Mouse (Mus musculus) heart, adult 2 months (tissue): ENCODE measurements at regions not wholly inside any gene's neighbourhood (a gene's known extent, or its start where the extent isn't known, plus 50 kb on each side); places are given as distances from the start of the nearest gene placed in this dataset.

Experiments used
- DNase-seq, 2 experiments: peaks; one replicate each; pipeline ENCODE4 v3.0.0; 2021
- H3K27ac ChIP-seq: fragments of 200-600 bp; 2 replicates; pipeline ENCODE4 v1.8.1; 2022
- H3K27me3 ChIP-seq: fragments of 200-500 bp; 2 replicates; pipeline ENCODE4 v1.6.1; 2012; ENCODE audit warnings: mild to moderate bottlenecking, low read length, inconsistent platforms, mixed read lengths; ENCODE audit not compliant: control insufficient read depth, insufficient read depth
- H3K36me3 ChIP-seq: fragments of 200-500 bp; 2 replicates; pipeline ENCODE4 v1.6.1; 2012; ENCODE audit warnings: low read length, inconsistent platforms; ENCODE audit not compliant: control insufficient read depth, insufficient read depth
- H3K4me1 ChIP-seq: fragments of 200-500 bp; 2 replicates; pipeline ENCODE4 v1.6.1; 2011; ENCODE audit warnings: low read length; ENCODE audit not compliant: control insufficient read depth, insufficient read depth
- H3K4me3 ChIP-seq: fragments of 200-600 bp; 2 replicates; pipeline ENCODE4 v1.8.1; 2022
- H3K79me2 ChIP-seq: fragments of 200-500 bp; replicated peaks from 2 replicates; pipeline ENCODE4 v1.6.1; 2012; ENCODE audit warnings: mild to moderate bottlenecking, inconsistent platforms, low read length, moderate library complexity, mixed read lengths; ENCODE audit not compliant: control insufficient read depth, insufficient read depth
- H3K9ac ChIP-seq: fragments of 200-500 bp; 2 replicates; pipeline ENCODE4 v1.6.1; 2012; ENCODE audit warnings: low read depth, mild to moderate bottlenecking, control low read depth, inconsistent platforms, low read length, mixed read lengths
- CTCF ChIP-seq: fragments of 200-600 bp; IDR thresholded peaks from 2 replicates; pipeline ENCODE4 v1.8.1; 2022; ENCODE audit warnings: antibody characterized with exemption, mild to moderate bottlenecking, moderate library complexity
- EP300 ChIP-seq: fragments of 200-500 bp; IDR thresholded peaks from 2 replicates; pipeline ENCODE4 v1.6.1; 2011; ENCODE audit warnings: low read depth, low read length, control low read depth; ENCODE audit not compliant: insufficient read depth
- POLR2A ChIP-seq: fragments of 200-500 bp; IDR thresholded peaks from 2 replicates; pipeline ENCODE4 v1.6.1; 2011; ENCODE audit warnings: mild to moderate bottlenecking, low read depth, low read length, control low read depth; ENCODE audit not compliant: insufficient read depth
- WGBS: fragments of 180-500 bp; shearing (Covaris S2); methylation state at CpG from one replicate; pipeline ENCODE4 v1.1.7; 2018; 5-methylcytosine and 5-hydroxymethylcytosine counted together
- intact Hi-C: fragments of 180-260 bp; cut with DNase I; formaldehyde crosslinking; loops from one replicate; pipeline ENCODE4 v1.15.1; 2025

- TF ChIP-seq POLR2A: no peak
- no peak for TF ChIP-seq CTCF
- no peak for TF ChIP-seq EP300
- intact Hi-C loops: no loop called here
- H3K27ac ChIP-seq: peak overlapping the region; percentile 74
- peaks cover 2% of the 10 kb centered on the region; the same call in 1 of the 2 replicates for H3K36me3 ChIP-seq
- no peaks in the 10 kb centered on the region for H3K79me2 ChIP-seq
- no peak overlapping the region for H3K4me3 ChIP-seq
- H3K4me1 ChIP-seq: peaks cover 11% of the 10 kb centered on the region
- no peak for DNase-seq
- H3K9ac ChIP-seq: no peak overlapping the region
- 86% methylated on average over 15 of the region's 15 CpGs for WGBS
- H3K27me3 ChIP-seq: no peaks in the 10 kb centered on the region
Observed at GRCm38 (mm10) chr3:121902246-121902645, 50.1 kb upstream of the Arhgap29 start.

- Histone ChIP-seq H3K79me2 (no peaks in the 10 kb centered on the region), H3K27ac (peak overlapping the region; percentile 74), H3K36me3 (peaks cover 2% of the 10 kb centered on the region; the same call in 1 of the 2 replicates), H3K9ac (peak overlapping the region; percentile 38; the same call in 1 of the 2 replicates), H3K27me3 (no peaks in the 10 kb centered on the region), H3K4me1 (peaks cover 10% of the 10 kb centered on the region), H3K4me3 (peak overlapping the region; percentile 35)
- 42% methylated on average over 8 of the region's 8 CpGs for WGBS
- peak; percentile 60 for TF ChIP-seq POLR2A
- peak; percentile 48; the same call in 1 of the 2 replicates for TF ChIP-seq EP300
- TF ChIP-seq CTCF: no peak
- peak in 1 of 2 experiments; percentile 40 for DNase-seq
- intact Hi-C loops: loop anchor here (1.0 kb wide), 2 partner anchors 10 to 14 kb away; no protein-coding TSS in a partner anchor
Observed at GRCm38 (mm10) chr3:121900429-121900844, 51.9 kb upstream of the Arhgap29 start.

DNA sequence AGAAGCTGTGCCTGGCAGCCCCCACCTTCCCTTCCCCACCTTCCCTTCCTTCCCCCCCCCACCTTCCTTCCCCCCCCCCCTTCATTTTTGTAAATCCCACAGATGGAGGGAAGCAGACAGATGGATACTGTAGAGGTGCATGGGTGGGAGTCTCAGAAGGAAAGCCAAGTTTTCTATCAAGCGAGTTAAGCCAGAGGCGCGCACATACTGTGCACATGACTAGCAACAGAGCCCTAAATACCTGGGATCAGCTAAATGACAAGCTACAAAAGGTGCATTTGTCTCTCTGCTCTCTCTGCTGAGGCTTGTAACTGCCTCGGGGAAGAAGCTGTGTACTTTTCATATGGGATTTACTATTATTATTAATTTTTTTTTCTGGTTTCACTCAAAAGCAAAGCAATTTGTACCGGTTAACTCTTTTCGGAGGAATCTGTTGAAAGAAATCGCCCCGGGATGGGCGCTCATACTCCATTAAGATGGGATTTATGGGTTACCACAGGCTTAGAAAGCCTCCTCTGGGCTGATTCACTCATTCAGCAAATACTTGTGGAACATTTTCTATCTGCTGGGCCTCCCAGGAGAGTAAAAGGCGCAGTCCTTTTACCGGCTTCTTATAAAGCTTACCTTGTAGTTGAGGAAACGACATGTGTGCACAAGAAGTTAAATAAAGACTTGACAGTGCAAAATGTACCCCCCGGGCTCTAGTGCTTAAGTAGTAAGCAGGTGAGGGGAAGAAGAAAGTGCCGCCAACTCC lies 54.3 kb upstream of the Arhgap29 start:
- no peaks in the 10 kb centered on the region for H3K36me3 ChIP-seq
- no peak overlapping the region for H3K9ac ChIP-seq
- WGBS: 70% methylated on average over 14 of the region's 14 CpGs
- intact Hi-C loops: no loop called here
- DNase-seq: no peak
- no peaks in the 10 kb centered on the region for H3K79me2 ChIP-seq
- no peaks in the 10 kb centered on the region for H3K27me3 ChIP-seq
- H3K4me1 ChIP-seq: peaks cover 10% of the 10 kb centered on the region
- TF ChIP-seq EP300 (no peak), CTCF (no peak), POLR2A (no peak)
- H3K4me3 ChIP-seq: no peak overlapping the region
- H3K27ac ChIP-seq: no peak overlapping the region

- H3K36me3 ChIP-seq: peaks cover 6% of the 10 kb centered on the region; the same call in 1 of the 2 replicates
- H3K27ac ChIP-seq: no peak overlapping the region; the same call in 1 of the 2 replicates
- intact Hi-C loops: no loop called here
- 80% methylated on average over 7 of the region's 7 CpGs for WGBS
- no peak overlapping the region for H3K4me3 ChIP-seq
- peaks cover 9% of the 10 kb centered on the region for H3K4me1 ChIP-seq
- no peak for DNase-seq
- no peaks in the 10 kb centered on the region for H3K79me2 ChIP-seq
- no peak overlapping the region for H3K9ac ChIP-seq
- no peaks in the 10 kb centered on the region for H3K27me3 ChIP-seq
- TF ChIP-seq EP300: no peak
- no peak for TF ChIP-seq CTCF
- TF ChIP-seq POLR2A: no peak
Observed at GRCm38 (mm10) chr3:121893606-121894005, 58.7 kb upstream of the Arhgap29 start.

GRCm38 (mm10) chr3:121892675-121893074 lies 59.7 kb upstream of the Arhgap29 start:
- Histone ChIP-seq H3K4me1 (peaks cover 9% of the 10 kb centered on the region), H3K4me3 (no peak overlapping the region), H3K9ac (no peak overlapping the region), H3K27ac (no peak overlapping the region; the same call in 1 of the 2 replicates), H3K79me2 (no peaks in the 10 kb centered on the region), H3K36me3 (peaks cover 6% of the 10 kb centered on the region; the same call in 1 of the 2 replicates), H3K27me3 (no peaks in the 10 kb centered on the region)
- TF ChIP-seq EP300 (no peak), POLR2A (no peak), CTCF (no peak)
- WGBS: 75% methylated on average over 3 of the region's 3 CpGs
- DNase-seq: no peak
- intact Hi-C loops: no loop called here

- H3K9ac ChIP-seq: peak overlapping the region; percentile 60; the same call in 1 of the 2 replicates
- WGBS: 16% methylated on average over 9 of the region's 9 CpGs
- peaks cover 6% of the 10 kb centered on the region for H3K36me3 ChIP-seq
- intact Hi-C loops: loop anchor here (2.0 kb wide), 1 partner anchor 23 kb away; no protein-coding TSS in a partner anchor
- peak in 1 of 2 experiments; percentile 52 for DNase-seq
- no peaks in the 10 kb centered on the region for H3K79me2 ChIP-seq
- no peaks in the 10 kb centered on the region for H3K27me3 ChIP-seq
- H3K4me3 ChIP-seq: peak overlapping the region; percentile 45
- TF ChIP-seq POLR2A (peak; percentile 63), EP300 (peak; percentile 94), CTCF (no peak)
- H3K27ac ChIP-seq: peak overlapping the region; percentile 88
- H3K4me1 ChIP-seq: peaks cover 9% of the 10 kb centered on the region
Observed at GRCm38 (mm10) chr3:121891338-121891737, 61.0 kb upstream of the Arhgap29 start.
